Mouse (Mus musculus) megakaryocyte-erythroid progenitor cell, adult 5-6 weeks (primary cell): Measurements from ENCODE around the gene Kat8. TPM values are rescaled to one million over a fixed set of nuclear protein-coding genes. Genes with fewer than 3 reads are reported as not detected.
"Not testable (repeated sequence)": the region's sequence is repeated elsewhere in the genome, so short reads cannot be mapped to it uniquely, and the experiment has no call there.

Experiments used
- ATAC-seq: replicated peaks from 2 replicates; pipeline ENCODE4 v1.8.0; 2016; ENCODE audit warnings: mild to moderate bottlenecking, inconsistent platforms; ENCODE audit not compliant: severe bottlenecking, poor library complexity, low FRiP score, low TSS enrichment
- total RNA-seq, 2 experiments: library from RNA; stranded (forward) in 1 of 2; stranded (reverse) in 1 of 2; fragments of 200-1000, 215-1000 nt in 1 of 2; fragments of >200 nt in 1 of 2; fragmentation: Nextera tagmentation in 1 of 2; gene quantifications; 2 replicates each; pipeline ENCODE4 v1.2.3; 2014 to 2017

Gene Kat8
- total RNA-seq, 2 experiments from 2014 or later, result 27.0 to 37.9 TPM

DNA sequence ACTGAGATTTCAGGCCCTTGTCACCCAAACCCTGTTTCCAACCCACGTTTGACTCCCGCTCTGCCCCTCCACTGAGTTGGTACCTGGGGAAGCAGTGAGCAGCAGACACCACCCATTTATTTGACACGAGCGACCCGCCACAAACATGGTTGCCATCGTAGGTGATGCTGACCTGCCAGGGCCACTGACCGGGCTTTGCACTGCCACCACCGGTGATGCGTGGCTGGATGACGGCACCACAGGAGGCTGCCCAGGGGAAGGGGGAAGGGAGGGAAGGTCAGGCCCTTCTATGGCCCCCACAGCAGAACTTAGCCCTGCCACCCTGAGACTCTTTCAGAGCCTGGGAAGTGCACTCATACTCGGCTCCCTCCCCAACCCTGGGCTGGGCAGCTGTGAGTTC lies 15.4 kb downstream of the Kat8 start:
- ATAC-seq, result no peak

DNA sequence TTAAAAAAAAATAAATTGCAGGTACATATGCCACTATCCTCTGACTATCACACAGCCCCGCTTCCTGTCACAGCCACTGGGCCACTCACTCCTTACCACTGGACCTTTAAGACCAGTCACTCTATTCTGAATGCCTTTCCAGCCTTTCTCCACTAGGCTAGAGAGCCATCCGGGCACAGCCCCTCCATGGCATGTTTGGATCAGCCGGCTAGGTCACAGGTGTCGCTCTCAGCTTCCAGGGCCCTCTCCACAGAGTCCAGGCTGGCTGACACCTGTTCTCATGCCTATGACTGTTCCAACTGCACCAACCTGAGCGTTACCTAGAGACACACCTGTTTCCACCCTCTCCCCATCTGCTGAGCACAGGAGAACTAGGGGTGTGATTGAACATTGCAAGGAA lies 16.3 kb downstream of the Kat8 start:
- ATAC-seq, result no peak

DNA sequence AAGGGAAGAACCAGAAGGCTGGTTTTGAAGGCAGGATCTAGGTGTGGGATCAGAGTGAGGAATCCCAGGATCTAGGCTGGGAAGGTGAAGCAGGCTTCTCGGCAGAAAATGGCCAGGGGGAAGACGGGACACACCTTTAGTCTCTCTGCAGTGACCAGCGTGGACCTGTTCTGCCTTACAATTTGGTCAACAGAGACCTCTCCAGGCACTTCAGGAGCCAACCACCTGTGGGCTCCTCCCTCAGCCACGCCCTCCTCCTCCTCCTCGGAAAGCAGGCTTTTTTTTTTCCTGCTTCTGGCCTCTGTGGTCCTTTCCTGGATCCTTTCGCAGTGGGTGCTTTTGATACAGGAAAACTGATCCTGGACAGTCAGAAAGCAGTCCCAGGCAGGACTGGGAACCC lies 17.6 kb downstream of the Kat8 start, which contains the start of gene Prss8:
Gene Prss8, minus strand, starts transcription at position 182 of the 400 bp plus-strand sequence.
- ATAC-seq, result no peak

DNA sequence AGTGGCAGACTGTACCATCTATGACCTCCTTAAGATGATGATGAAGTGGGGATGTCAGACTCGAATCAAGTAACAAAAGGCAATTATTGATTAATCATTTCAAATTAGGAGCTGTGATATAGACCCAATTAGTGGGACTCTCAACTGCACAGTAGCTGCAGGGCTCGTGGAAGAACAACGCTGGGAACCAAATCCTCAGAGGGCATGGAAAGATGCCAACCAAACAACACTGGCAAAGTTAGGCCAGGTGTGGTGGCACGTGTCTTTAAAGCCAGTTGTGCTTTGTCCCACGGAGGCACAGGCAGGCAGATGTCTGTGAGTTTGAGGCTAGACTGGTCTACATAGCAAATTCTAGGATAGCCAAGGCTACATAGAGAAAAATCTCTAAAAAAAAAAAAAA lies 18.3 kb downstream of the Kat8 start:
- ATAC-seq, result no peak

DNA sequence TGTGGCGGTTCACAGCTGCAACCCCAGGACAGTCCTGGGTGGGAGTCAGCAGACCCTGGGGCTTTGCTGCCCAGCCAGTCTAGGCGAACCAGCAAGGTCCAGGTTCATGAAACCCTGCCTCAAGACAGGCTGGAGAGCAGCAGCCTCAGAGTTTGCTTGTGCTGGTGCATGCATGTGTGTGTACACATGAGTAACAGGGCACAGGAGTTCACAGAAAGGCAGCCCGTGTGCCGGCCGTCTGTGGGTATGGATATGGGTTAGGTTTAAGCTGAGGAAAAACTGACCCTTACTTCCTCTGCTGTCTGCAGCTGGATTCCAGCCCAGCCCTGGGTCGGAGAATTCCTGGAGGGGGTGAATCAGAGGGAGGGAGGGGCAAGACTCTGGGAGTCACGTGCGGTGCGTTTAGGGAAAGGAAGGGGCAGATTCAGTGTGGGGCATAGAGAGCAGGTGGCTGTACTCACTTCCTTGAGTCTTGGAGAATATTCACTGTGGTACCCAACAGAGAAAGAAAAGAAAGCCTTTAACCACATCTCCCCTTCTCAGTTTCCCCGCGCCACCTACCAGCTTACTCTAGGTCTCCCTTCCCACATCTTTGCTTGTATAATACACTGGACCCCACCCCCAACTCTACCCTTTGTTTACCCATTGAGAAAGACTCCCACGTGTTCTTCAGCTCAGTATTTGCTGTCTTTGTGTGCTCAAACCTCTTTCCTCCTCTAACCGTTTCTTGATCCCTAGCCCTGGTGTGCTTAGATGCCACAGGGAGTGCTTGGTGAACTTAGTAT lies 19.2 kb downstream of the Kat8 start:
- ATAC-seq, result no peak

DNA sequence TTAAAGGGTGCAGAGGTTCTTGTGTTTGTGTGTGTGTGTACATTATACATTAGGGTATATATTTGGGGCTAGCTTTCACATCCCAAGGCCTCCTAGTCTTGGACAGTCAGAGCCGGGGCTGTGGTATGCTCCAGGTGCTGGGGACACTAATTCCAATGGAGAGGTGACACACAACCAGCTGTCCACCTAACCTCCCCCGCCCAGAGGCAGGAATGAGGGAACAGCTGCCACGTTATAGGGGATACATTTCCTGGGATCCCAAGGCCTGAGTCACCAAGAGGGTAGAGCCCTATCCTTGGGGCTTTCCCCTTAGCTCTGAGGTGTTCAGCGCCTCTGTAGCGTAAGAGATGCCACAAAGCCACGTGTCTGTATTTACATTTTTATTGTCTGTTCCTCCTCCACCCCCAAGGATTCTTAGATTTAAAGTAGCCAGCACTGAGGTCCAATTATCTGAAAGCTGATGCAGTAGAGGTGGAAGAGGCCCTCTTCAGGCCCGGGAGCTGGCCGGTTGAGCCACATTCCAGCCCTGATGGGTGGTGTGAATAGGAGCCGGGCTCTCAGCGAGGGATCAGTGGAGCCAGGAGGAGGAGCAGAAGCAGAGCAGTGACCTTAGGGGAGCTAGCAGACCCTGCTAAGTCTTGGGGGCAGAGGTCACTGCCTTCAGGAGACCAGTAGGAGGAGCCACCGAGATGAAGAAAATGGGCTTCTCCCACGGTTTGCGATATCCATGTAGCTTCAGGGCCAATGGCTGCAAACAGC lies 20.1 kb downstream of the Kat8 start:
- no peak for ATAC-seq

DNA sequence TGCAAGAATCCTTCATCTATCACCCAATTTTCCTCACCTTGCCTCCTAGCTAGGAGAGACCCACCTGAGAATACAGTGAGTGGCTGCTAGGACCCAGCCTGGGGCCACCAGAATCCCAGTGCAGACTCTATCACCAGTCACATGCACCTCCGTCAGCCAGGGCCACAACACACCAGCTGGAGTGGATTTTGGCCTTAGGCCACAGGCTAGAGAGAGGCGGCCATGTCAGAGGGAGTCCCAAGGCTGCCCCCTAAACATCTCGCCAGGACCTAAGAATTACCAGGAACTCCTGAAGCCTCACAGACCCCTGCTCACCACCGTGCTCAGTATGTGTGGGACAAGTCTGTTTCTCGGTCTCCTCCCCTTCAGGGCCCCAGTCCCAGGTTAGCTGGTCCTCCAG lies 21.8 kb downstream of the Kat8 start:
- ATAC-seq, result no peak

DNA sequence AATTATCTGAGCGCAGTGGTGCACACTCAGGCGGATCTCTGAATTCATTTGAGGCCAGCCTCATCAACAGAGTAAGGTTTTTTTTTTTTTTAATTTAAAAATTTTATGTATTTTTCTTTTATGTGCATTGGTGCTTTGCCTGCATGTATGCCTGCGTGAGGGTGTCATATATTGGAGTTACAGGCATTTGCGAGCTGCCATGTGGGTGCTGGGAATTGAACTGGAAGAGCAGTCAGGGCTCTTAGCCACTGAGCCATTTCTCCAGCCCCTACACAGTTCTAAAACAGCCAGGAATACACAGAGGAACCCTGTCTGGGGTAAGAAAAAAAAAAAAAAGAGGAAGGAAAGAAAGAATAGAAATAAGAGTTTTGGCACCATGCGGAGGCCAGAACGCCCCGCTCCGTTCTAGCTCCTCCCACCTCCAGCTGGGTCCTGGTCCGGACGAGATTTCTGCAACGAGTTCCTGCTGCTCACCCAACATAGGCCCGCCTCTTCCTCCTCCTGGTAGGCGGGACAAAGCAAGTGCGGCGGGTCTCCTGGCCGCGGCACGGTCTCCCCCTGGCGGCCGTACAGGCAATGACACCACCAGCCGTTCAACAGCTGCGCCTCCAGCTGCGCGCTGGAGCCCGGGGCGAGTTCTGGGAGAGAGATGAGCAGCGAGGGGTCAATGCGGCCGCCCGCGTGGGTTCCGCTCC lies 22.9 kb downstream of the Kat8 start:
- ATAC-seq, result peak; percentile 96

DNA sequence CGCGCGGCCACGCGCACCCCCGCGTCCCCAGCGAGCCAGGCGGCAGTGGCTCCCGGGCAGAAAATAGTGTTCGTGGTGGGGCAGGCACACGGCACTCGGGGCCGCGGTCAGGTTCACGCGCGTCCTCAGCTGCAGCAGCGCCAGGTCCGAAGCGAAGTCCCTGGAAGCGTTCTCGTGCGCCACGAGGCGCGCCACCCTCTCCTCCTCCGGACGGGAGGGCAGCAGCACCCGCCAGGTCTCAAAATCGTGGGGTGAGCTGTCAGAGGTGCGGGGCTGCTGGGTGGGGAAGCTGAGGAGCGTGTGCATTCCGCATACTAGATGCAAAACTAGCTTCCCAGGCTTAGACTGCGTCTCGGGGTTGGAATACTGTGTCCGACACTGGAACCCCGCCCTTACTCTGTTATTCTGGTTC lies 23.4 kb downstream of the Kat8 start:
- ATAC-seq, result peak; percentile 13

DNA sequence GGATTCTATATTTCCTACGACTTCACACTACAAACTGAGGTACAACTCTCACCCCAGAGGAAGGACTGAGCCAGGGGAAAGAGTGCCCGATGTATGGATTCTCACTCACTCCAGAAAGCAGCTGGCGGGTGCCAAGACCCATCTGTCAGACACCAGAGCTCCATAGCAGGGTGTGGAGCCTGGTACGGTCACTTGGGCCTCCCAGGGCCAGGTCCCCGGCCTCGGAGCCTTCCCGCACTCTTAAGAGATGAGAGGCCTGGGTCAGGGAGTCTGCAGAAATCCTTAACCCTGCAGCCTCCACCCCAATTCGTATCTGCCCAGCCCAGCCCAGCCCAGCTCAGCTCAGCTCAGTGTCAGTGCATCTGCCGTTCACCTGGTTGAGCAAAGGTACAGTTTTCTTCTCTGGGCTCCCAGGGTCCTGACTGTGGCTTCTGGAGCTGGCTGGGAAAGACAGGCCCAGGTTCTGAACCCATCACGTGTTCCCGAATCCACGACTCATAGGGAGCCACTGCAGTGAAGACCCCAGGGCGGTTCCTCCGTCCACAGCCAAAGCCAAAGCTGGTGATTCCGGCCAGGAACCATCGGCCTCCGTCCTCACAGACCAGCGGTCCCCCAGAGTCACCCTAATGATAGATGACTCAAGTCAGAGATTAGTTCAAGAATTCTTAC lies 24.0 kb downstream of the Kat8 start:
- ATAC-seq, result no peak

DNA sequence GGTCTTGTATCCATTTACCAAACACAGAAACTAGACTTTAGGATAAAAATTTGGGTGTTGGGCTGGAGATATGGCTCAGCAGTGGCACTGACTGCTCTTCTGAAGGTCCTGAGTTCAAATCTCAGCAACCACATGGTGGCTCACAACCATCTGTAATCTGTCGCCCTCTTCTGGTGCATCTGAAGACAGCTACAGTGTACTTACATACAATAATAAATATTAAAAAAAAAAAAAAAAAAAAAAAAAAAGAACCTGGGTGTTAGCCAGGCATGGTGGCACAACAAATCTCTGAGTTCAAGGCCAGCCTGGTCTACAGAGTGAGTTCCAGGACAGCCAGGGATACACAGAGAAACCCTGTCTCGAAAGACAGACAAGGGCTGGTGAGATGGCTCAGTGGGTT lies 29.8 kb downstream of the Kat8 start:
- not testable (repeated sequence) for ATAC-seq

DNA sequence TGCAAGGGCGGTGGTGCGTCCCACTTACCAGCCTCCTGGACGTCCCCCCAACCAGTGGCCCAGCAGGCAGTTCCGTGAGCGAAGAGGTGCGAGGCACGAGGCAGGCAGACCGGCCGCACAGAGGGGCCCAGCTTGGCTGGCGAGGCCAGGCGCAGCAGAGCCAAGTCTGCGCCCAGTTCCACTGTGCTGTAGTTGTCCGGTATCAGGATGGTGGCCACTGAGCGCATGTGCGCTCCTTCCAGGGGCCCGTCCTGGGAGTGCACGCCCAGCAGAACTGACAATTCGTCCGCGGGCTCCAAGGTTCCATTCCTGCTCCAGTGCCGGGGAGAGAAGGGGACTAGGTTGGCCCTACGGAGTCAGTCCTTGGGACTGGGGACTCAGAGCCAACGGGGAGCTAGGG lies 32.3 kb downstream of the Kat8 start:
- no peak for ATAC-seq

DNA sequence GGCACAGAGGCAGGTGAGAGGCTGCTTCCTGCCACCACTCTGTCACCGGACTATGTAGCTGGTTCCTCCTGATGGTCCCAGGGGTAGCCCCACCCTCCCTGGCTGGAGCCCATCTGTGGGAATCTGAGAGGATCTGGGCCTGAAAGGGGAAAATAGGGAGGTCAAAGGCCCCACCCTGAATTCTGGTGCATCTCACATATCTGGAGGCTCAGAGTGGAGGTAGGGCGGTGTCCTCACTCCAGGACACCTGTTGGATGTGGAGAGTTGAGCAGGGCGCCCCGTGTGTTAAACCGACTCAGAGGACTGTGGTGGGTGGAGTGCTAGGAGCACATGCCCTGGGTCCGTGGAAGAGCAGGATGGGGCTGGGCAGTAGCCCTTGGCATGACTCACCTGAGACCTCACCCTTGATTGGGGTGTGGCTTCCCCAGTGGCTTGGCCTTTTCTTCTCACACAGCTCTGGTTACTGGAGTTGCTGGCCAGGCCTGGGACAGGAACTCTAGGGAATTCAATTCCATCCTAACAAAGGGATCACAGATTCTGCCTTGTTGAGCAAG lies 34.2 kb downstream of the Kat8 start, which contains the start of gene Prss36:
Gene Prss36, minus strand, starts transcription at position 256 of the 554 bp plus-strand sequence.
- no peak for ATAC-seq

DNA sequence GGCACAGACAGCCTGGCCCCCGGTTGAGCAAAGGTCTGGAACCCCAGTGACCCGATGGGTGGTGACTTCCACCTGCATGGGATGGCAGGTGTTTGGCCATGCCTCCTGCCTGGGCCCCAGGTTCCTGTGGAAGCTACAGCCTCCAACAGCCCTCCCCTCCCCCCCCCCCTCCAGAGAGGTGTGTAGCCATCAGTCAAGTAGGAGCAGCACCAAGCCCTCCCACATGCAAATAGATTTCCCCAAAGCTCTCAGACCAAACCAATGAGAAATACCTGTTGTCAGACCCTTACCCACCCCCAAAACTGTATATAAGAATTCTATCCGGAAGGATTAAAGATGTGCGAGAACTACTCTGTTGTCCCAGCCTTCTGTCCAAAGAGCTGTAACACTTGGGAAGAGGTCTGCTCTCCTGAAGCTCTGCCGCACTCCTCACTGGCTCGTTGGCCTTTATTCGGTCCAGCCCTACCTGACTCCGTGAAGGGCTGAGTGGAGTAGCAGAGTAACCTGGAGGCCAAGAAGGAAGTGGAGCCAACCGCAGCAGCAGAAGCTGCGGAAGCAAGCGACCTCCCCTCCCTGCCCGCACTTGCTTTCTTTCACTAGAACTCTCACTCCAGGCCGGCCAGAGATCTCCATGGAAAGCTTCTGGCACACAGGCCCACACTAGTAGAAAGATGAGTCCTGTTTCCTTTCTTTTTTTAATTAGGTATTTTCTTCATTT lies 40.7 kb downstream of the Kat8 start:
- no peak for ATAC-seq

DNA sequence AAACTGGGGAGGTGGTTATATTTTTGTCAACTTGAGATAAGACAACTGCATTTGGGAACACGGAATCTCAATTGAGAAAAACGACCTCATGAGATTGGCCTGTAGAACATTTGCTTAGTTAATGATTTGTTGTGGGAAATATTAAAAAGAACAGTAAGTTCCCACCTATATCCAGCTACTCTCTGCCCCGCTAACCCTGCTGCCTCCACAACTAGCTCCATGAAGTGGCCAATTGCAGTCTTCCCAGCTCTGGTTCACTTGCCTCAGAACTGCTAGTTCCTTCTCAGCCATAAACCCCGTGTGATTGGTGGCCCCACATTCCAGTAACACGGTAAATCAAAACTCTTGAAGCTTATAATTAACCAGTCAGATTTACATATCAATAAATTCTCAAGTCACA lies 47.0 kb downstream of the Kat8 start:
- ATAC-seq, result no peak

DNA sequence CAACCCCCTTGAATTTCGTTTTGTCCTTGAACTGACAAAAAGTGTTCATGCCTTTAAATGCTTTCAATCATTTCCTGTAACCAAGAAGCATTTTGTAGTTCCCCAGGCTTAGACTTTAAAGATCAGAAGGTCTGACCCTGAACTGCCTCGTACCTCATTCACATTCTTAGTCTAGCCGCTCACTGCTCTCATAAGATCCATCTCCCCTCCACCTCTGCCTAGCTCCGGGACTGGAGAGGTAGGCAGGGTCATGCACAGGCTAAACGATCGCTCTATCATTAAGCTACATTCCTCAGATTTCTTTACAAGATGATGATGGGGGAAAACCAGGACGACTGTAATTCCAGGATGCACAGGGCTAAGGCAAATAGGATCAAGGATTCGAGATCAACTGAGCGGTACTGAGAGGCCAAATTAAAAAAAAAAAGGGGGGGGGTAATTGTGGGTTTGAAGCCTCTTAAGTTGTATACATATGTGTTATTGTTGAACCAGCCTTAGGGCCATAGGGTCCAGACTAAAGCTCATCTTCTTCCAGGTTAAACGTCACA lies 54.1 kb downstream of the Kat8 start:
- no peak for ATAC-seq

DNA sequence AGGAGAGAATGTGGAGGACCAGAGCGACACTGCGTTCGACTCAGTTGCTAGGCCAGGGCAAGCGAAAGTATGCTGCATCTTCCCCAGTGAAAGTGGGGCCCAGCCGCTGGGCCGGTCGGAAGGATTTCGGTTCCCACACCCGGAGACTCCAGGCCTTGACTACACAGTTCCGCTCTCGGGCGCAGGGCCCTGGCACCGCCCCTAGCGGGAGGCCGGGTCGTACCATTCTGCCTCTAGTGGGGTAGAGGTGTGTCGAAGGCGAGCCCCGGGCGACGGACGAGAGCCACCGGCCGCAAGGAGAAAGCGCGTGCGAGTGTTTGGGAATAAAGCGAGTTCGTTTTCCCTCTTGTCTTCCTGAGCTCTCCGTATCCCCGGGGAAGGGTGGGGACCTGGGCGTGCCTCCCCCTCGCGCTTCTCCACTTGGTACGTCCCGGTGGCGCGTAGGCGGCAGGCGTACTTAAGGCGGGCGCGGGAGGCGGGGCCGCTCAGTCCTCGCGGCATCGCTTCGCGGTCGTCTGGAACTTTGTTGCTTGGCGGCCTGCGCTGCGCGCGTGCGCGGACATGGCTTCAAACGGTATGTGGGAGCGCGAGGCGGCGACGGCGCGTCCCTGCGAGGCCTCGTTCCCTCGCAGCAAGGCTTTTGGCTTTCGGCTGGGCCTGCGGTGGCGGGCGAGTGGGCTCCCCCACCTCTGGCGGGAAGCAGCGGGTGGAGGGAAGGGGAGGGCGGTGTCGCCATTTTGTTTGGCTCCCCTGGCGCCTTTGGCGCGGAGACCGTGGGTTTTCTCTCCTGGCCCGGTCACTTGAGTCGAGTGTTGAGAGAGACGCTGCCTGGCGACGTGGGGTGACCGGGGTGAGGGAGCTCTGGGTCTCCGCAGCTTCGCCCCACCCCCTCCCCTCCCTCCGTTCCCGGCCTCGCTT lies 54.9 kb downstream of the Kat8 start, which contains the start of gene Fus:
Gene Fus, plus strand, starts transcription at position 454 of the 918 bp plus-strand sequence.
- ATAC-seq, result peak; percentile 87
